Mouse (Mus musculus): ENCODE results near the gene Wdr38. TPM values are rescaled to one million over a fixed set of nuclear protein-coding genes. Genes with fewer than 3 reads are reported as not detected.

Gene Wdr38
- polyA plus RNA-seq, 1 experiment from 2014 or later, result 4.2 TPM

Other genes starting within 250 kb of the Wdr38 start
- 1.2 and 1.6 TPM in 2 replicates for gene Nr6a1, start 69.8 kb upstream of the Wdr38 start, polyA plus RNA-seq (2015; fragmentation: Nextera tagmentation; extraction: Ambion mirVana)
- gene Olfml2a, start 65.5 kb upstream of the Wdr38 start, polyA plus RNA-seq (2015; fragmentation: Nextera tagmentation; extraction: Ambion mirVana), result 14.9 and 17.9 TPM in 2 replicates
- gene Arpc5l, start 7.9 kb downstream of the Wdr38 start, polyA plus RNA-seq (2015; fragmentation: Nextera tagmentation; extraction: Ambion mirVana), result 133 and 135 TPM in 2 replicates
- gene Rpl35, start 8.1 kb downstream of the Wdr38 start, polyA plus RNA-seq (2015; fragmentation: Nextera tagmentation; extraction: Ambion mirVana), result 941 and 1,047 TPM in 2 replicates
- gene Golga1, start 68.1 kb downstream of the Wdr38 start, polyA plus RNA-seq (2015; fragmentation: Nextera tagmentation; extraction: Ambion mirVana), result 28.2 and 29.0 TPM in 2 replicates
- gene Scai, start 193.3 kb downstream of the Wdr38 start, polyA plus RNA-seq (2015; fragmentation: Nextera tagmentation; extraction: Ambion mirVana), result 12.3 and 12.5 TPM in 2 replicates
- 71.3 and 71.6 TPM in 2 replicates for gene Ppp6c, start 229.0 kb downstream of the Wdr38 start, polyA plus RNA-seq (2015; fragmentation: Nextera tagmentation; extraction: Ambion mirVana)